Mouse (Mus musculus): ENCODE measurements around the gene Ksr2. TPM values are rescaled to one million over a fixed set of nuclear protein-coding genes. Genes with fewer than 3 reads are reported as not detected.

Ksr2 gene
- polyA plus RNA-seq, 1 experiment from 2014 or later, result 8.0 TPM

DNA sequence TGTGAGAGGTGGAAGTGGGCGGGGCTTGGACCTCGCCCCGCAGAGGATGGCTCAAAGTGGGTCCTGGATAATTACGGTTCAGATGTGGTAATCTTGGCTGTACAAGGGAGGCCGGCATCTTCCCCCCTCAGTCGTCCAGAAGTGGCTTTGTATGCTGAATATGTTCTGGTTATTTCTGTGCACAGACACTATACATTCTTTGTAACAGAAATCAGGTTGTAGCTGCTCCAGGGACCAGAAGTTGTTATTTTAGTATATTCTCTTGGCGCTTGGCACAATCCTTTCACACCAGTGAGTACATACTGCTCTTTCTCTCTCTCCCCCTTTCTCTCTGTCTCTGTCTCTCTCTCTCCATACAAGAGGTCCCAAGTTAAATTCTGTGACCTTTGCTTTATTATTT, 92.0 kb downstream of the Ksr2 start:
- Histone ChIP-seq H3K27ac (no peak overlapping the region), H3K4me2 (replicated peaks) (no peak overlapping the region), H3K27me3 (ENCODE audit: control insufficient read depth, insufficient read depth, low read length) (no peaks in the 10 kb centered on the region), H3K4me1 (replicated peaks; ENCODE audit: control insufficient read depth, insufficient read depth, low read length) (no peaks in the 10 kb centered on the region; the same call in 1 of the 2 replicates), H3K9ac (no peak overlapping the region), H3K9me3 (ENCODE audit: control insufficient read depth, low read length) (no peaks in the 10 kb centered on the region), H3K36me3 (replicated peaks; ENCODE audit: control insufficient read depth, insufficient read depth) (peaks cover 12% of the 10 kb centered on the region; the same call in 1 of the 2 replicates), H3K4me3 (replicated peaks; ENCODE audit: low read length) (no peak overlapping the region)
- ATAC-seq (ENCODE audit: low FRiP score) (no peak), DNase-seq (ENCODE audit: low spot score) (no peak)
- WGBS, result 79% methylated on average over 7 of the region's 7 CpGs

DNA sequence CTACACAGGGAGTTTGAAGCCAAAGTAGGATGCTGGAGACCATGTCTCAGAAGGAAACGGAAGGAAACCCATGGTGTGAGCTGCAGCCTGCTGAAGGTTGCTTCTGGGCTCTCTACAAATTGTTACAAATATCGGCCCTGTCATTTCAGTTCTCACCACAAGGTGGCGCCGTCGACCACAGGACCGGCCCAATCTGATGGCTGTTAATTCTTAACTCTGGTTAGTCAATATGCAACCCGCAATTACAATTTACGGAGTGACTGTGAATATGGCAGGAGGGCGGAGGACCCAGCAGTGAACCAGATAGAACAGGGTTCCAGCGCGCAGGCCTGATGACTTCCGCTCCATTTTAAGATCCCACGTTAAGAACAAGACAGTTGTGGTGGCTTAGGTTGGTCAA, 92.6 kb downstream of the Ksr2 start:
- H3K27me3 ChIP-seq (ENCODE audit: control insufficient read depth, insufficient read depth, low read length), result no peaks in the 10 kb centered on the region
- H3K36me3 ChIP-seq (replicated peaks; ENCODE audit: control insufficient read depth, insufficient read depth), result 0 out of 2 replicates have a peak, but pooled peaks cover 8% of the 10 kb centered on the region
- no peak overlapping the region for H3K4me3 ChIP-seq (replicated peaks; ENCODE audit: low read length)
- H3K27ac ChIP-seq, result no peak overlapping the region
- no peaks in the 10 kb centered on the region for H3K9me3 ChIP-seq (ENCODE audit: control insufficient read depth, low read length)
- H3K9ac ChIP-seq, result no peak overlapping the region
- WGBS, result 39% methylated on average over 13 of the region's 13 CpGs
- ATAC-seq (ENCODE audit: low FRiP score) (no peak), DNase-seq (ENCODE audit: low spot score) (peak; percentile 69)
- no peaks in the 10 kb centered on the region; the same call in 1 of the 2 replicates for H3K4me1 ChIP-seq (replicated peaks; ENCODE audit: control insufficient read depth, insufficient read depth, low read length)
- H3K4me2 ChIP-seq (replicated peaks), result no peak overlapping the region

DNA sequence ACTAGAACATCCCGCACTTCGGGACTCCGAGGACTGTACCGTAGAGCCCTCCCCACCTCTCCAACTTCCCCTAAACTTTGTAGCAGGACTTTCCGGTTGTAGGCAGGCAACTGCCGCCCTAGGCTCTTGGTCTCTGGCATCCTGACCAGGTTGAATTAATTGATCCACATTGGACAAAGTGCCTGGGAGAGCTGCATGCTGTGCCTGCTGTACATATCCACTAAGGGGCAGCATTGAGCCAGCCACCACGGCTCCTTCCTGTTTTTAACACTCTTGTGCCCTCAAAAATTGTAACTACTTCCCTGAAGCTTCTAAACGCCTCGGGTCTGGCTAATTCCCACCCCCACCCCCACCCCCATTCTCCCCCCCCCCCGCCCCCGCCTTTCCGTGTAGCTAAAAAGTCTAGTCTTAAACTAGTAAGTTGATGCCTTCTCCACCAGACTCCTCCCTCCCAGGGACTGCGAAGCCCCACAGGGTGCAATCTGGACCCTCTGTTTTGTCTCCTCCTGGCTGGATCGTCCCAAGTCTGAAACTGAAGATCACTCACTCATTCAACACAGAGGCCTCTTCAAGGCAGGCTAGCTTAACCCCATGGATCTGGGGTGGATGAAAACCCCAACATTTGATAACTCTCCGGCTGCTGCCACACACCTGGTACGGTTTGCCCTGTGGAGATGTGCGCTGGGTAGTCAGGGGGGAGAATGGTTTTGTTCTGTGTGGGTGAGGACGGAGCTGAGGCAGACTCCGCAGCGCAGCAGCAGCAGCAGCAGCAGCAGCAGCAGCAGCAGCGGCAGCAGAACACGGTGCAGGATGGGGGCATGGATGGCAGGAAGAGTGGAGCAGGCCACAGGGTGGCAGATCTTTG, 95.9 kb downstream of the Ksr2 start:
- Histone ChIP-seq H3K27me3 (ENCODE audit: control insufficient read depth, insufficient read depth, low read length) (no peaks in the 10 kb centered on the region), H3K4me3 (replicated peaks; ENCODE audit: low read length) (no peak overlapping the region), H3K4me2 (replicated peaks) (no peak overlapping the region), H3K9ac (no peak overlapping the region), H3K27ac (no peak overlapping the region), H3K4me1 (replicated peaks; ENCODE audit: control insufficient read depth, insufficient read depth, low read length) (no peaks in the 10 kb centered on the region; the same call in 1 of the 2 replicates), H3K36me3 (replicated peaks; ENCODE audit: control insufficient read depth, insufficient read depth) (0 out of 2 replicates have a peak, but pooled peaks cover 6% of the 10 kb centered on the region), H3K9me3 (ENCODE audit: control insufficient read depth, low read length) (no peaks in the 10 kb centered on the region)
- WGBS, result 39% methylated on average over 22 of the region's 22 CpGs
- ATAC-seq (ENCODE audit: low FRiP score) (no peak), DNase-seq (ENCODE audit: low spot score) (peak; percentile 67)

DNA sequence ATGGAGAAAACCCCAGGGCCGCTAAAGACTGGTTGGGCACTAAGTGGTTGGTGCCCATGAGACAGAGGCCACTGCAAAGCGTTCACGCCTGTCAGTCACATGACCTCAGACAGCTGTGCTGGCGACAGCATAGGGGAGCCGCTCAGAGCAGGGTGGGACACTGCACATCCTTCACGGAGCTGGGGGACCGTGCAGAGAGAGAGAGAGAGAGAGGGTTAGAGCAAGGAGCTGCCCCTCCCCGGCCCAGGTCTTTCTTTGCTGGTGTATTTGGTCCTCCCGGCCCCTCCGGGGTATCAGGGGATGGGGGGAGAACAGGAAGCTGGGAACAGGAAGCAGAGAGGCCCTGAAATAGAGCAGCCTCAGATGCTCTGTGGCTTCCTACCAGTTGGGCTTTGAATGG, 97.1 kb downstream of the Ksr2 start:
- Histone ChIP-seq H3K9ac (no peak overlapping the region), H3K36me3 (replicated peaks; ENCODE audit: control insufficient read depth, insufficient read depth) (0 out of 2 replicates have a peak, but pooled peaks cover 6% of the 10 kb centered on the region), H3K9me3 (ENCODE audit: control insufficient read depth, low read length) (no peaks in the 10 kb centered on the region), H3K27ac (no peak overlapping the region), H3K27me3 (ENCODE audit: control insufficient read depth, insufficient read depth, low read length) (no peaks in the 10 kb centered on the region), H3K4me1 (replicated peaks; ENCODE audit: control insufficient read depth, insufficient read depth, low read length) (no peaks in the 10 kb centered on the region; the same call in 1 of the 2 replicates), H3K4me3 (replicated peaks; ENCODE audit: low read length) (no peak overlapping the region), H3K4me2 (replicated peaks) (no peak overlapping the region)
- ATAC-seq (ENCODE audit: low FRiP score) (no peak), DNase-seq (ENCODE audit: low spot score) (no peak)
- 74% methylated on average over 10 of the region's 10 CpGs for WGBS

DNA sequence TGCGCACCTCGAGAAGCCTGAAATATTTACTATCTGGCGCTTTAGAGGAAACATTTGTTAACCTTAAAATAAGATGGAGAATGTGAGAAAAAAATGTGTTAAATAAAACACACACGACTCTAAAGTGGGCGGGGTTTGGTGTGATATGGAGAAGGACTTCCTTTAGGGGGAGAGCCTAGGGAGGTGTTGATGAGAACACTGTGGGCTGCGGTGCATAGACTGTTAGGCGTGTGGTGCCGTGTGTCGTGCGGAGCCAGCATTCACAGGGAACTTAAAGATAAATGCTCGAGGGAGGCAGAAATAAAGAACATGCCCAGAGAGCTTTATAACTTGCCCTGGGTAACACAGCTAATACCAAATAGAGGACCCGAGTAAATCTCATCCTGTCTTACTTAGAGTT, 101.6 kb downstream of the Ksr2 start:
- Histone ChIP-seq H3K9me3 (ENCODE audit: control insufficient read depth, low read length) (no peaks in the 10 kb centered on the region), H3K27me3 (ENCODE audit: control insufficient read depth, insufficient read depth, low read length) (no peaks in the 10 kb centered on the region), H3K9ac (no peak overlapping the region), H3K27ac (no peak overlapping the region), H3K36me3 (replicated peaks; ENCODE audit: control insufficient read depth, insufficient read depth) (no peaks in the 10 kb centered on the region), H3K4me3 (replicated peaks; ENCODE audit: low read length) (no peak overlapping the region), H3K4me2 (replicated peaks) (no peak overlapping the region), H3K4me1 (replicated peaks; ENCODE audit: control insufficient read depth, insufficient read depth, low read length) (no peaks in the 10 kb centered on the region)
- WGBS, result 94% methylated on average over 12 of the region's 12 CpGs
- no peak for ATAC-seq (ENCODE audit: low FRiP score)
- no peak for DNase-seq (ENCODE audit: low spot score)

DNA sequence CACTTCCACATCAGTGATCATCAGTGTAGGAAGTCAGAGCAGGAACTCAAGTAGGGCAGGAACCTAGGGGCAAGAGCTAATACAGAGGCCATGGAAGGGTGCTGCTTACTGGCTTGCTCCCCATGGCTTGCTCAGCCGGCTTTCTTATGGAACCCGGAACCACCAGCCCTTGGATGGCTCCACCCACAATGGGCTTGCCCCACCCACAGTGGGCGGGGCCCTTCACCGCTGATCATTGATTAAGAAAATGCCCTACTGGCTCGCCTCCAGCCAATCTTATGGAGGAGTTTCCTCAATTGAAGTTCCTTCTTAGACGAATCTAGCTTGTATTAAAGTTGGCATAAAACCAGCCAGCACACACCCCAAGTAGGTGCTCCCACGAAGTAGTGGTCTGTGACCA, 102.1 kb downstream of the Ksr2 start:
- Histone ChIP-seq H3K9me3 (ENCODE audit: control insufficient read depth, low read length) (no peaks in the 10 kb centered on the region), H3K27me3 (ENCODE audit: control insufficient read depth, insufficient read depth, low read length) (no peaks in the 10 kb centered on the region), H3K9ac (no peak overlapping the region), H3K4me1 (replicated peaks; ENCODE audit: control insufficient read depth, insufficient read depth, low read length) (no peaks in the 10 kb centered on the region), H3K4me2 (replicated peaks) (no peak overlapping the region), H3K36me3 (replicated peaks; ENCODE audit: control insufficient read depth, insufficient read depth) (no peaks in the 10 kb centered on the region), H3K4me3 (replicated peaks; ENCODE audit: low read length) (no peak overlapping the region), H3K27ac (no peak overlapping the region)
- 76% methylated on average over 7 of the region's 7 CpGs for WGBS
- DNase-seq (ENCODE audit: low spot score), result no peak
- ATAC-seq (ENCODE audit: low FRiP score), result no peak

DNA sequence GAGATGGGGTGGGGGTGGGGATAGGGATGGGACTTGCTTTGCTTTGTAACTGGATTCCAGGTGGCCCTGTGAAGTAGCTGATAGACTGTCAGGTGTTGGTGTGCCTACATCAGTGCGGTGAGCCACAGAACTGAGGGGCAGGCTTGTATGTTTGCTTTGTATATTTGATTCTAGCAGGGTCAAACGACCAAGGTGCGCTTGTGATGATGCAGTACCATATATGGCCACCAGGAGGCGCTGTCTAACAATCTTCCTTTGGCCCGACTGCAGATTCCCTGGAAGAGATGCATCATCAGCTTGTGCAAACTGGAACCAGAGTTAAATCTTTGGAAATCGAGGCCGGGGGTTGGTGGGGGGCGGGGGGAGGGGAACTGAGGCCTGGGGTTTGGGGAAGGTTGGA, 102.8 kb downstream of the Ksr2 start:
- ATAC-seq (ENCODE audit: low FRiP score) (no peak), DNase-seq (ENCODE audit: low spot score) (peak; percentile 91)
- H3K9me3 ChIP-seq (ENCODE audit: control insufficient read depth, low read length), result no peaks in the 10 kb centered on the region
- no peaks in the 10 kb centered on the region for H3K27me3 ChIP-seq (ENCODE audit: control insufficient read depth, insufficient read depth, low read length)
- H3K9ac ChIP-seq, result no peak overlapping the region
- H3K36me3 ChIP-seq (replicated peaks; ENCODE audit: control insufficient read depth, insufficient read depth), result no peaks in the 10 kb centered on the region
- no peak overlapping the region for H3K27ac ChIP-seq
- 2% methylated on average over 8 of the region's 8 CpGs for WGBS
- no peak overlapping the region for H3K4me2 ChIP-seq (replicated peaks)
- H3K4me3 ChIP-seq (replicated peaks; ENCODE audit: low read length), result no peak overlapping the region
- H3K4me1 ChIP-seq (replicated peaks; ENCODE audit: control insufficient read depth, insufficient read depth, low read length), result no peaks in the 10 kb centered on the region

DNA sequence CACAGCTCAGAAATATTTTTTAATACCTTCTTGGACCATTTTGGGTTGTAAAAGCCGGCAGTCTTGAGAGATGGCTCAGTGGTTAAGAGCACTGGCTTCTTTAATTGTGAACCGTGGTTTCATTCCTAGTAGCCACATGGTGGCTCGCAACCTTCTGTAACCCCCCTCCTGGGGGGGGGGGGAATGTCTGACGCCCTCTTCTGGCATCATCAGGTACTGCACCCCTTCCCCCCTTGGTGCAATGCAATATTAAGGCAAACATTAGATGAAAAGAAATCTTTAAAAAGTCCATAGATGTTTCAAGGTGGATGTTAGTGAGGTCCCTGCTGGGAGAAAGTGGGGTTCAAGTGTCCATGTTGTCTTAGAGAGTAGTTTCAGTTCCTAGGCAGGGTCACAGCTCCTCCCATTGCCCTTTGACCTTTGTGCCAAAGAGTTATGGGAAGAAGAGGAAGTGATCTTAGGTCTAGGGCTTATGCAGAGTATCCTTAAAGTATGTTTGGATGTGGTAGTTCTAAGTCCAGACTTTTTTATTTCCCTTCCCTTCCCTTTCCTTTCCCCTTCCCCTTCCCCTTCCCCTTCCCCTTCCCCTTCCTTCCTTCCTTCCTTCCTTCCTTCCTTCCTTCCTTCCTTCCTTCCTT, 106.2 kb downstream of the Ksr2 start:
- no peak for ATAC-seq (ENCODE audit: low FRiP score)
- Histone ChIP-seq H3K27me3 (ENCODE audit: control insufficient read depth, insufficient read depth, low read length) (no peaks in the 10 kb centered on the region), H3K4me1 (replicated peaks; ENCODE audit: control insufficient read depth, insufficient read depth, low read length) (no peaks in the 10 kb centered on the region), H3K9me3 (ENCODE audit: control insufficient read depth, low read length) (no peaks in the 10 kb centered on the region), H3K27ac (no peak overlapping the region), H3K9ac (no peak overlapping the region), H3K4me3 (replicated peaks; ENCODE audit: low read length) (no peak overlapping the region), H3K4me2 (replicated peaks) (no peak overlapping the region), H3K36me3 (replicated peaks; ENCODE audit: control insufficient read depth, insufficient read depth) (no peaks in the 10 kb centered on the region)
- 38% methylated on average over 4 of the region's 4 CpGs for WGBS
- DNase-seq (ENCODE audit: low spot score), result no peak

DNA sequence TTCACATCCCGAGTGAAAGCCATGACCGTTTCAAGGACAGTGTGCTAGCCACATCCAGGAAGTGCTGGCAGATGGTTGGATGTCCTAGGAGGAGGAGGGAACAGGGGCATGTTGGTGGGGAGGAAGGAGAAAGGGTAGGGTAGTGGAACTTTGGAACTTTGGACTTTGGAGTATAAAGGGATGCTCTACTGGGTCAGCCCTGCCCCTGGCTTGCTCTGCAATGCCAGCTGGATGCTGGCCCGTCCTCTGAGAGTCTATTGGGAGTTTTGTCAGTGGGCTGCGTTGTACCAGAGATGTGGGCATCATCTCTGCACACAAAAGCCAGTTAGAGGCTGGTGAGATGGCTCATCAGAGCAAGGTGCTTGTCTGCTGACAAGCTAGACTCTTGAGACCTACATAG, 107.4 kb downstream of the Ksr2 start:
- ATAC-seq (ENCODE audit: low FRiP score) (no peak), DNase-seq (ENCODE audit: low spot score) (no peak)
- Histone ChIP-seq H3K4me1 (replicated peaks; ENCODE audit: control insufficient read depth, insufficient read depth, low read length) (no peaks in the 10 kb centered on the region), H3K36me3 (replicated peaks; ENCODE audit: control insufficient read depth, insufficient read depth) (no peaks in the 10 kb centered on the region), H3K27ac (no peak overlapping the region), H3K4me3 (replicated peaks; ENCODE audit: low read length) (no peak overlapping the region), H3K9ac (no peak overlapping the region), H3K27me3 (ENCODE audit: control insufficient read depth, insufficient read depth, low read length) (no peaks in the 10 kb centered on the region), H3K9me3 (ENCODE audit: control insufficient read depth, low read length) (no peaks in the 10 kb centered on the region), H3K4me2 (replicated peaks) (no peak overlapping the region)
- 77% methylated on average over 4 of the region's 4 CpGs for WGBS
